Mouse (Mus musculus): ENCODE data around the gene Ccdc51. TPM values are rescaled to one million over a fixed set of nuclear protein-coding genes. Genes with fewer than 3 reads are reported as not detected.

Gene Ccdc51
- polyA plus RNA-seq, 1 experiment from 2014 or later: 11.2 TPM

GRCm38 (mm10) chr9:109092799-109093198 is 10.5 kb downstream of the Ccdc51 start:
- H3K36me3 ChIP-seq: no peaks in the 10 kb centered on the region
- no peaks in the 10 kb centered on the region for H3K9me3 ChIP-seq
- H3K27me3 ChIP-seq: no peaks in the 10 kb centered on the region
- H3K4me1 ChIP-seq: peaks cover 48% of the 10 kb centered on the region
- 0 out of 2 replicates have a peak overlapping the region, but pooled peaks have one; percentile 99 for H3K27ac ChIP-seq
- ATAC-seq (ENCODE audit: borderline replicate concordance, extremely low read depth, low FRiP score, low TSS enrichment): no peak
- WGBS: 57% methylated on average over 6 of the region's 6 CpGs
- H3K4me3 ChIP-seq: no peak overlapping the region
- no peak overlapping the region for H3K4me2 ChIP-seq
- H3K9ac ChIP-seq: no peak overlapping the region

DNA sequence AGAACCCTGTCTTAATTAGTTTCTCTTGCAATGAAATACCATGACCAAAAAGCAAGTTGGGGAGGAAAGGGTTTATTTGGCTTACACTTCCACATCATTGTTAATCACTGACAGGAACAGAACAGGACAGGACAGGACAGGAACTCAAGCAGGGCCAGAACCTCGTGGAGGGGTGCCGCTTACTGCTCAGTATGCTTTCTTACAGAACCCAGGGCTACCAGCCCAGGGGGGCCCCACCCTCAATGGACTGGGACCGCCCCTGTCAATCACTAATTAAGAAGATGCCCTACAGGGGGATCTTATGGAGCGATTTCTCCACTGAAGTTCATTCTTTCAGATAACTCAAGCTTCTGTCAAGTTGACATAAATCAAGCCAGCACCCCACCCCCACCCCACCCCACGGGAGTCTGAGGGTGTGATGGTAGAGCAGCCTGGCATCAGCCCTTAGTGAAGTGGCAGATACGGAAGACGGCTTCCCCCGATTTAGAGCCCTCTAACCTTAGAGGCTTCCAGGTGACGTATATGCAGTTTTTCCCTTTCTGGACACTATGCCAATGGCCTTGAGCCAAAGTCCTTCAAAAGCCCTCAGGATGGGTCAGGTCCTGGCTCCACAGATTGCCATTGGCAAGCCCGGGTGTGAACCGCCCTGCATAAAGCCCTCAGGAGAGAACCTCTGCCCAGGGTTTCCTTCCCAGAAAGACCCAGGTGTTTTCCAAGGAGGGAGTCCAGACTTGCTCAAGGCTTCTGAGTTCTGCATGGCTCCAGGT is 11.7 kb downstream of the Ccdc51 start:
- no peaks in the 10 kb centered on the region for H3K9me3 ChIP-seq
- WGBS: 6% methylated on average over 11 of the region's 11 CpGs
- H3K9ac ChIP-seq: peak overlapping the region; percentile 95
- H3K4me3 ChIP-seq: peak overlapping the region; percentile 79
- peak overlapping the region; percentile 83 for H3K4me2 ChIP-seq
- H3K27ac ChIP-seq: peak overlapping the region; percentile 99
- ATAC-seq (ENCODE audit: borderline replicate concordance, extremely low read depth, low FRiP score, low TSS enrichment): 0 out of 2 replicates have a peak, but pooled peaks have one; percentile 0
- no peaks in the 10 kb centered on the region for H3K27me3 ChIP-seq
- no peaks in the 10 kb centered on the region for H3K36me3 ChIP-seq
- peaks cover 55% of the 10 kb centered on the region for H3K4me1 ChIP-seq

GRCm38 (mm10) chr9:109094553-109095136 is 12.4 kb downstream of the Ccdc51 start:
- Histone ChIP-seq H3K4me1 (peaks cover 61% of the 10 kb centered on the region), H3K27me3 (no peaks in the 10 kb centered on the region), H3K4me3 (peak overlapping the region; percentile 79), H3K9ac (peak overlapping the region; percentile 95), H3K4me2 (peak overlapping the region; percentile 83), H3K36me3 (peaks cover 2% of the 10 kb centered on the region; the same call in 1 of the 2 replicates), H3K9me3 (no peaks in the 10 kb centered on the region), H3K27ac (peak overlapping the region; percentile 99)
- peak; percentile 11 for ATAC-seq (ENCODE audit: borderline replicate concordance, extremely low read depth, low FRiP score, low TSS enrichment)
- under 1% methylated on average over 21 of the region's 21 CpGs for WGBS

GRCm38 (mm10) chr9:109095137-109095982 is 13.1 kb downstream of the Ccdc51 start, which contains the start of gene Plxnb1:
Gene Plxnb1, plus strand, starts transcription at chr9:109095389.
- peaks cover 8% of the 10 kb centered on the region for H3K36me3 ChIP-seq
- H3K9ac ChIP-seq: peak within 1 kb of the TSS; percentile 95
- peak within 1 kb of the TSS; percentile 83 for H3K4me2 ChIP-seq
- ATAC-seq (ENCODE audit: borderline replicate concordance, extremely low read depth, low FRiP score, low TSS enrichment): peak; percentile 61
- H3K27ac ChIP-seq: peak within 1 kb of the TSS; percentile 99
- no peaks in the 10 kb centered on the region for H3K9me3 ChIP-seq
- H3K27me3 ChIP-seq: no peaks in the 10 kb centered on the region
- H3K4me1 ChIP-seq: peaks cover 63% of the 10 kb centered on the region
- WGBS: under 1% methylated on average over 98 of the region's 102 CpGs
- peak within 1 kb of the TSS; percentile 79 for H3K4me3 ChIP-seq

- peaks cover 8% of the 10 kb centered on the region for H3K36me3 ChIP-seq
- ATAC-seq (ENCODE audit: borderline replicate concordance, extremely low read depth, low FRiP score, low TSS enrichment): no peak
- H3K4me1 ChIP-seq: peaks cover 62% of the 10 kb centered on the region
Measured at GRCm38 (mm10) chr9:109096251-109096661, 14.0 kb downstream of the Ccdc51 start.

GRCm38 (mm10) chr9:109096856-109097255 is 14.6 kb downstream of the Ccdc51 start:
- H3K9ac ChIP-seq: peak overlapping the region; percentile 95
- H3K27ac ChIP-seq: peak overlapping the region; percentile 99
- WGBS: 22% methylated on average over 6 of the region's 6 CpGs
- H3K27me3 ChIP-seq: no peaks in the 10 kb centered on the region
- H3K9me3 ChIP-seq: no peaks in the 10 kb centered on the region
- H3K36me3 ChIP-seq: peaks cover 13% of the 10 kb centered on the region
- peaks cover 62% of the 10 kb centered on the region for H3K4me1 ChIP-seq
- H3K4me2 ChIP-seq: peak overlapping the region; percentile 83
- H3K4me3 ChIP-seq: peak overlapping the region; percentile 79
- no peak for ATAC-seq (ENCODE audit: borderline replicate concordance, extremely low read depth, low FRiP score, low TSS enrichment)

More at GRCm38 (mm10) chr9:109096251-109096661, 14.0 kb downstream of the Ccdc51 start:
- Histone ChIP-seq H3K4me3 (peak overlapping the region; percentile 79), H3K9ac (peak overlapping the region; percentile 95), H3K4me2 (peak overlapping the region; percentile 83), H3K27ac (peak overlapping the region; percentile 99), H3K27me3 (no peaks in the 10 kb centered on the region), H3K9me3 (no peaks in the 10 kb centered on the region)
- 10% methylated on average over 9 of the region's 9 CpGs for WGBS

- Histone ChIP-seq H3K4me2 (peak overlapping the region; percentile 83), H3K9me3 (no peaks in the 10 kb centered on the region), H3K4me1 (peaks cover 62% of the 10 kb centered on the region), H3K36me3 (peaks cover 17% of the 10 kb centered on the region), H3K27me3 (no peaks in the 10 kb centered on the region), H3K9ac (peak overlapping the region; percentile 95), H3K4me3 (peak overlapping the region; percentile 79), H3K27ac (peak overlapping the region; percentile 99)
- no peak for ATAC-seq (ENCODE audit: borderline replicate concordance, extremely low read depth, low FRiP score, low TSS enrichment)
- WGBS: 14% methylated on average over 6 of the region's 6 CpGs
Measured at GRCm38 (mm10) chr9:109097291-109097690, 15.0 kb downstream of the Ccdc51 start.

DNA sequence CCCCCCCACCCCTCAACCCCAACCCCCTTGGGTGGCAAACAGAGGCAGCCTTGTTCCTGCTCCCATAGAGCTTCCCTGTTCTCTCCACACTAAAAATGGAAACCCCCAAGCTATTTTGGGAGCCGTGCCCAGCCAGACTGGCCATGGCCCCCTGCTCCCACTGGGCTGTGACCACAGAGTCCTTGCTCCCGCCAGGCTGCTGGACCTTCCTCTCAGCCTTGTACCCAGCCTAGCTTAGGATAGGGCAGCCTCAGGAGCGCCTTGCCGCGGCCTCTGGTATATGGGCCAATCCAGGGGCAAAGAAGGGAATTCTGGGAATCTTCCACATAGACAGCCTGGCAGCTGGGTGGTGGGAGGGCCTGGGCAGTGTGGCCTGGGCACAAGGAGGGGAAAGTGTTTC is 15.5 kb downstream of the Ccdc51 start:
- 47% methylated on average over 5 of the region's 5 CpGs for WGBS
- Histone ChIP-seq H3K4me3 (peak overlapping the region; percentile 79), H3K36me3 (peaks cover 23% of the 10 kb centered on the region), H3K9ac (peak overlapping the region; percentile 36; the same call in 1 of the 2 replicates), H3K27ac (peak overlapping the region; percentile 99), H3K27me3 (no peaks in the 10 kb centered on the region), H3K4me1 (peaks cover 62% of the 10 kb centered on the region), H3K9me3 (no peaks in the 10 kb centered on the region), H3K4me2 (peak overlapping the region; percentile 83)
- no peak for ATAC-seq (ENCODE audit: borderline replicate concordance, extremely low read depth, low FRiP score, low TSS enrichment)

DNA sequence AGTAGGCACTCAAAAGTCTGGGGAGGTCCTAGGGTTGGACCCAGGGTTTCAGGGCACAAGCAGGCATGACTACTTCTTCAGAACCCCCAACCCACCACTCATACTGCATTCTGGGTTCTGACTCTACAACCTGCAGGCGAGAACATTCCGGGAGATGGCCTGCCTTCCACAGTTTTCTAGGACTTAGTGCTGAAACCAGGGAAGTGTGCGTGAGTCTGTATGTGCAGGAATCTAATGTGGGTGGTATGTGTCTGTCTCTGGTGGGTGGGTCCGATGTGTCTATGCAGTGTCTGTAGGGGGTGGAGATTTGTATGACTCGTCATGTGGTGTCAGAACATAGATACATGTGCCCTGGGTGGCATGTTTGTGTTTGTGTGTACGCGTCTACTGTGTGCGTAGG is 16.1 kb downstream of the Ccdc51 start:
- H3K4me3 ChIP-seq: peak overlapping the region; percentile 79

GRCm38 (mm10) chr9:109098969-109099368 is 16.7 kb downstream of the Ccdc51 start:
- ATAC-seq (ENCODE audit: borderline replicate concordance, extremely low read depth, low FRiP score, low TSS enrichment): peak; percentile 47
- H3K27ac ChIP-seq: peak overlapping the region; percentile 99
- H3K4me2 ChIP-seq: peak overlapping the region; percentile 83
- H3K4me1 ChIP-seq: peaks cover 51% of the 10 kb centered on the region
- H3K9me3 ChIP-seq: no peaks in the 10 kb centered on the region
- no peaks in the 10 kb centered on the region for H3K27me3 ChIP-seq
- peak overlapping the region; percentile 79; the same call in 1 of the 2 replicates for H3K4me3 ChIP-seq
- peak overlapping the region; percentile 34; the same call in 1 of the 2 replicates for H3K9ac ChIP-seq
- WGBS: 18% methylated on average over 5 of the region's 6 CpGs
- peaks cover 30% of the 10 kb centered on the region for H3K36me3 ChIP-seq

More for the DNA sequence above, 16.1 kb downstream of the Ccdc51 start:
- H3K9ac ChIP-seq: 0 out of 2 replicates have a peak overlapping the region, but pooled peaks have one; percentile 36
- peak overlapping the region; percentile 83 for H3K4me2 ChIP-seq
- peaks cover 26% of the 10 kb centered on the region for H3K36me3 ChIP-seq
- peaks cover 56% of the 10 kb centered on the region for H3K4me1 ChIP-seq
- peak overlapping the region; percentile 99 for H3K27ac ChIP-seq
- no peaks in the 10 kb centered on the region for H3K9me3 ChIP-seq
- H3K27me3 ChIP-seq: no peaks in the 10 kb centered on the region
- no peak for ATAC-seq (ENCODE audit: borderline replicate concordance, extremely low read depth, low FRiP score, low TSS enrichment)
- WGBS: 64% methylated on average over 8 of the region's 8 CpGs

DNA sequence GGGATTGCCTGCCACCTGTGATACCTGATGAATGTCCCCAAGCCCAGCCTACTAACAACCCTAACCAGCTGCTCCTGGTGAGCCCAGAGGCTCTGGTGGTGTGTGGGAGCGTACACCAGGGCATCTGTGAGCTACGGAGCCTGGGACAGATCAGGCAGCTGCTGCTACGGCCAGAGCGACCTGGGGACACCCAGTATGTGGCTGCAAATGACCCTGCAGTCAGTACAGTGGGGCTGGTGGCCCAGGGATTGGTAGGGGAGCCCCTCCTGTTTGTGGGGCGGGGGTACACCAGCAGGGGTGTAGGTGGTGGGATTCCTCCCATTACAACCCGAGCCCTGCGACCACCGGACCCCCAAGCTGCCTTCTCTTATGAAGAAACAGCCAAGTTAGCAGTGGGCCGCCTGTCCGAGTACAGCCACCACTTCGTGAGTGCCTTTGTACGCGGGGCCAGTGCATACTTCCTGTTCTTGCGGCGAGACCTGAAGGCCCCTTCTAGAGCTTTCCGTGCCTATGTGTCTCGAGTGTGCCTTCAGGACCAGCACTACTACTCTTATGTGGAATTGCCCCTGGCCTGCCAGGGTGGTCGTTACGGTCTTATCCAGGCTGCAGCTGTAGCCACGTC is 18.1 kb downstream of the Ccdc51 start:
- Histone ChIP-seq H3K9ac (no peak overlapping the region), H3K4me2 (no peak overlapping the region), H3K36me3 (peaks cover 41% of the 10 kb centered on the region), H3K9me3 (no peaks in the 10 kb centered on the region), H3K4me3 (no peak overlapping the region), H3K27ac (no peak overlapping the region), H3K4me1 (peaks cover 52% of the 10 kb centered on the region), H3K27me3 (no peaks in the 10 kb centered on the region)
- ATAC-seq (ENCODE audit: borderline replicate concordance, extremely low read depth, low FRiP score, low TSS enrichment): no peak
- 85% methylated on average over 20 of the region's 20 CpGs for WGBS

All from lung, embryonic 15.5 days (tissue).